In the genomic region with DNA sequence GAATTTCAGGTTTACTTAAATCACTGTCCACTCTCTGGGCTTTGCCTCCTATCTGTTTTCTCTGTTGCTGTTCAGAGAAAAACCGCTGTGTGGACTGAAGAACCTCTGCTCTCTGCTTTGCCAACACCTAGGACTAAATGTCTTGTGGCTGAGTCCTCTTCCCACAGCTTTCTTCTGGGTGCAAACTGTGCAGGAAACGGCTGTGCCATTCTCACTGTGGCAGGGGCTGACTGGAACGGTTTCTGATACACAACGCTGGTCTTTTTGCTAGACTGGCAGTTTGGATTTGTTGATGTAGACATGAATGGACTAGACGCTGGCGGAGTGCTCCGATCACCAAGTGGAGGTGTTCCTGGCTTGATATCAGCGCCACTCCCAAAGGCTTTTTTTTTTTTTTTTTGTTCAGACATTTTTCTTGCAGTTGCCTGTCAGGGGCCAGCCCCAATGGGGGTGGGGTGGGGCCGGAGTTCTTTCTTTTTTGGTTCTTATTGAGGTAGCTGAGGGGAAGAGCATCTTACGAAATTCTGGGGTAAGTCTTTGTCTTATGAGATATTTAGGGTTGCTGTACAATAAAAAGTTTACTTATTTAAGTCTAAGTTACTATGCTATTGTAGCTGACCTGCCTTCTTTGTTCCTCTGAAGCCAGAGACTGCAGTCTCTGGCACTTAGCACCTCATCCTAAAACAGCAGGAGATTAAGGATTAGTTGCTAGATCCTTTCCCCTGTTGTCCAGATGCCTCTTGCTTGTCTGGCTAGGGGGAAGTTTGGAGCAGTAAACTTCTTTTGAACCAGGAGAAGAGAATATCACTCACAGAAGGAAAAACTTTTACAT, we compare ENCODE assay signal across 12 mouse cellular contexts. TPM values are rescaled to one million over a fixed set of nuclear protein-coding genes. Genes with fewer than 3 reads are reported as not detected.
A peak's percentile ranks its signal among the peaks of the same experiment; 100 is the strongest.
DNase-seq lines count a peak whose midpoint lies in the region; ATAC-seq lines count a peak whose summit lies in the region.
"Had no signal": no experiment of that assay in that cellular context is flagged by ENCODE, and none has a peak within 500 bp of the region (broad histone marks: within the 10 kb centered on the region; RNA-seq: fewer than 3 reads in every experiment).

No protein-coding gene starts in this region.

- no peak for ATAC-seq in heart, embryonic 16.5 days (replicated peaks; ENCODE audit: extremely low read depth, insufficient read depth, low FRiP score)
- ATAC-seq in forebrain, embryonic 13.5 days, result no peak
- peak; percentile 38; the same call in 1 of the 2 replicates for ATAC-seq in midbrain, embryonic 12.5 days (ENCODE audit: low FRiP score, low read depth)

- 11% methylated on average over 10 of the region's 10 CpGs for WGBS in heart, embryonic 16.5 days
- WGBS in forebrain, embryonic 13.5 days, result 10% methylated on average over 10 of the region's 10 CpGs
- WGBS in midbrain, embryonic 12.5 days, result 15% methylated on average over 10 of the region's 10 CpGs

- peak overlapping the region; percentile 30 for H3K4me3 ChIP-seq in heart, embryonic 16.5 days (ENCODE audit: low read length)
- no peak overlapping the region for H3K4me3 ChIP-seq in forebrain, embryonic 13.5 days
- H3K4me3 ChIP-seq in midbrain, embryonic 12.5 days, result no peak overlapping the region
- H3K4me3 ChIP-seq: hindbrain, embryonic 15.5 days had no signal

- H3K9ac ChIP-seq in heart, embryonic 16.5 days (ENCODE audit: low read length), result peak overlapping the region; percentile 26; the same call in 1 of the 2 replicates
- H3K9ac ChIP-seq in forebrain, embryonic 13.5 days, result no peak overlapping the region
- H3K9ac ChIP-seq in midbrain, embryonic 12.5 days (replicated peaks), result 0 out of 2 replicates have a peak overlapping the region, but pooled peaks have one; percentile 24
- H3K9ac ChIP-seq: hindbrain, embryonic 15.5 days had no signal

- peaks cover 3% of the 10 kb centered on the region; the same call in 1 of the 2 replicates for H3K4me1 ChIP-seq in heart, embryonic 16.5 days (ENCODE audit: control insufficient read depth, insufficient read depth, low read length)
- peaks cover 19% of the 10 kb centered on the region for H3K4me1 ChIP-seq in forebrain, embryonic 13.5 days
- peaks cover 13% of the 10 kb centered on the region; the same call in 1 of the 2 replicates for H3K4me1 ChIP-seq in midbrain, embryonic 12.5 days
- H3K4me1 ChIP-seq: hindbrain, embryonic 15.5 days had no signal

- no peaks in the 10 kb centered on the region for H3K9me3 ChIP-seq in heart, embryonic 16.5 days (replicated peaks; ENCODE audit: control insufficient read depth, low read length)
- H3K9me3 ChIP-seq in forebrain, embryonic 13.5 days (replicated peaks), result no peaks in the 10 kb centered on the region
- no peaks in the 10 kb centered on the region for H3K9me3 ChIP-seq in midbrain, embryonic 12.5 days

- H3K36me3 ChIP-seq in heart, embryonic 16.5 days (ENCODE audit: control insufficient read depth, insufficient read depth), result no peaks in the 10 kb centered on the region
- no peaks in the 10 kb centered on the region for H3K36me3 ChIP-seq in forebrain, embryonic 13.5 days (ENCODE audit: poor library complexity, severe bottlenecking)
- no peaks in the 10 kb centered on the region for H3K36me3 ChIP-seq in midbrain, embryonic 12.5 days
- H3K36me3 ChIP-seq: hindbrain, embryonic 15.5 days had no signal

- H3K4me2 ChIP-seq in heart, embryonic 16.5 days (ENCODE audit: low read depth, low read length), result peak overlapping the region; percentile 52
- H3K4me2 ChIP-seq in forebrain, embryonic 13.5 days, result peak overlapping the region; percentile 37
- H3K4me2 ChIP-seq in midbrain, embryonic 12.5 days (replicated peaks), result peak overlapping the region; percentile 40
- H3K4me2 ChIP-seq: hindbrain, embryonic 15.5 days had no signal

- intact Hi-C loops in heart, postnatal 10 days (cut with DNase I), result no loop called here
- intact Hi-C loops in left cerebral cortex, postnatal 10 days (cut with DNase I), result loop anchor here (10.0 kb wide), 1 partner anchor 240 kb away; no protein-coding TSS in a partner anchor

- no peak for DNase-seq in heart, postnatal 10 days
- peak; percentile 62 for DNase-seq in ES-CJ7 (ENCODE audit: low read depth, low spot score)
- DNase-seq in right cerebral cortex, postnatal 25 days, result no peak
- no peak for DNase-seq in cerebellum, adult 11-12 months
- DNase-seq in left cerebral cortex, postnatal 10 days (ENCODE audit: extremely low spot score in 1 of 2, low spot score in 2 of 2), result no peak

- no peaks in the 10 kb centered on the region for H3K27me3 ChIP-seq in heart, embryonic 16.5 days (ENCODE audit: control insufficient read depth, insufficient read depth, low read length)
- no peaks in the 10 kb centered on the region for H3K27me3 ChIP-seq in forebrain, embryonic 13.5 days
- no peaks in the 10 kb centered on the region for H3K27me3 ChIP-seq in midbrain, embryonic 12.5 days
- H3K27me3 ChIP-seq: hindbrain, embryonic 15.5 days had no signal

- H3K27ac ChIP-seq in heart, embryonic 16.5 days (ENCODE audit: low read length), result no peak overlapping the region
- no peak overlapping the region for H3K27ac ChIP-seq in forebrain, embryonic 13.5 days
- H3K27ac ChIP-seq in midbrain, embryonic 12.5 days (replicated peaks), result no peak overlapping the region
- H3K27ac ChIP-seq: hindbrain, embryonic 15.5 days had no signal

RNA-seq across cellular contexts. Expression of gene Lnpep, which starts 30.4 kb away (rescaled TPM):
- 12.7 and 12.9 TPM in 2 replicates for polyA plus RNA-seq in heart, embryonic 16.5 days (2015; fragmentation: Nextera tagmentation; extraction: Ambion mirVana)
- total RNA-seq in heart, postnatal 10 days (2021), result 100 to 1,000 TPM; 170 to 171 TPM
- 8.9 and 9.2 TPM in 2 replicates for polyA plus RNA-seq in forebrain, embryonic 13.5 days (2015; fragmentation: Nextera tagmentation; extraction: Ambion mirVana)
- 10.0 and 10.7 TPM in 2 replicates for polyA plus RNA-seq in midbrain, embryonic 12.5 days (2016; fragmentation: Nextera tagmentation; extraction: Ambion mirVana)
- total RNA-seq in left cerebral cortex, postnatal 10 days (2021), result 10 to 100 TPM; 62.3 to 63.4 TPM

RNA-seq across cellular contexts. Expression of gene Vmn2r90, which starts 48.3 kb away (rescaled TPM):
- polyA plus RNA-seq in heart, embryonic 16.5 days (2015; fragmentation: Nextera tagmentation; extraction: Ambion mirVana), result not detected in 2 replicates
- total RNA-seq in heart, postnatal 10 days (2021), result not detected
- polyA plus RNA-seq in forebrain, embryonic 13.5 days (2015; fragmentation: Nextera tagmentation; extraction: Ambion mirVana), result not detected in 2 replicates
- polyA plus RNA-seq in midbrain, embryonic 12.5 days (2016; fragmentation: Nextera tagmentation; extraction: Ambion mirVana), result not detected in 2 replicates
- not detected for total RNA-seq in left cerebral cortex, postnatal 10 days (2021)
- total RNA-seq: liver, adult 2 months; neutrophil, adult 5-6 weeks had no signal
- polyA plus RNA-seq: hindbrain, embryonic 15.5 days; liver, adult 2 months; stomach, embryonic 14.5 days had no signal
